Comparison of ENCODE assay signal across 10 mouse cellular contexts in the genomic region with DNA sequence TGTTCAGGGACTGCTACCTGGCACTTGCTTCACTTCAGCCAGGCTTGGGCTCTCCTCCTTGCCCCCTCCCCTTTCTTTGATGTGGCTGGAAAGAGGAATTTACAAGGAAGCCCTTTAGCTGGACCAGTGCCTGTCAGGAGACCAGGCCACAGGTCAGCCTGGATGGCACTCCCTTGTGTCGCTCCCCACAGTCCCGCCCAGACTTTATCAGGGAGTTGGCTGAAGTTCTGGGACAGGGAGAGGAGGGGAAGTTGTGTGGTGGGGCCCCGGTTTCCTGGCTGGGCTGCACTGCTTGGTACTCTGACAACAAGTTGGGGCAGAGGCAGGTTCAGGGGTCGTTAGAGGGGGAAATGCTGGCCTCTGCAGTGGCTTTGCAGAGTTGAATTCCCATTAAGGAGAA. TPM values are rescaled to one million over a fixed set of nuclear protein-coding genes. Genes with fewer than 3 reads are reported as not detected.
DNase-seq lines count a peak whose midpoint lies in the region; ATAC-seq lines count a peak whose summit lies in the region.
"Had no signal": no experiment of that assay in that cellular context is flagged by ENCODE, and none has a peak within 500 bp of the region (broad histone marks: within the 10 kb centered on the region; RNA-seq: fewer than 3 reads in every experiment).

No protein-coding gene starts in this region.

- peak; percentile 28 for DNase-seq in gastrocnemius, postnatal 25 days
- no peak for DNase-seq in gastrocnemius, postnatal 10 days
- DNase-seq in heart, adult 9 months (ENCODE audit: low spot score in 2 of 2) = peak; percentile 38 to 52
- DNase-seq in kidney, postnatal 10 days = peak; percentile 61
- DNase-seq in retina, embryonic 14.5 days (ENCODE audit: low spot score) = no peak
- DNase-seq in c-Kit-positive CD71-positive TER-119-positive erythroid progenitor cells, embryonic 14.5 days (ENCODE audit: low spot score) = no peak

- peak; percentile 67 for ATAC-seq in megakaryocyte progenitor cell, adult 5-6 weeks (replicated peaks; ENCODE audit: poor library complexity)
- no peak for ATAC-seq in cerebellum, adult (ENCODE audit: insufficient number of reproducible peaks, low FRiP score, low TSS enrichment)
- ATAC-seq: forebrain, embryonic 16.5 days had no signal

RNA-seq across cellular contexts. Expression of a gene that starts 8.3 kb away (rescaled TPM):
- total RNA-seq in gastrocnemius, postnatal 25 days (2021) = 1 to 10 TPM; 2.5 to 4.5 TPM
- 1 to 10 TPM; 3.7 to 4.6 TPM for total RNA-seq in gastrocnemius, postnatal 10 days (2021)
- total RNA-seq in megakaryocyte progenitor cell, adult 5-6 weeks (2015) = 4.7 and 7.2 TPM in 2 replicates
- 3.4 and 5.0 TPM in 2 replicates for total RNA-seq in megakaryocyte progenitor cell, adult 5-6 weeks (2017)

RNA-seq across cellular contexts. Expression of a gene that starts 17.1 kb away (rescaled TPM):
- not detected for total RNA-seq in gastrocnemius, postnatal 25 days (2021)
- total RNA-seq in gastrocnemius, postnatal 10 days (2021) = under 1 TPM in 1 of 2 experiments, not detected in 1; 0.29 TPM
- total RNA-seq in megakaryocyte progenitor cell, adult 5-6 weeks (2015) = 30.8 and 38.7 TPM in 2 replicates
- total RNA-seq in megakaryocyte progenitor cell, adult 5-6 weeks (2017) = 77.0 and 80.6 TPM in 2 replicates
- total RNA-seq: layer of hippocampus, postnatal 25 days had no signal

RNA-seq across cellular contexts. Expression of a gene that starts 18.3 kb away (rescaled TPM):
- 10 to 100 TPM; 20.2 to 24.3 TPM for total RNA-seq in gastrocnemius, postnatal 25 days (2021)
- total RNA-seq in gastrocnemius, postnatal 10 days (2021) = 10 to 100 TPM; 21.1 to 29.7 TPM
- total RNA-seq in megakaryocyte progenitor cell, adult 5-6 weeks (2015) = 68.8 and 73.2 TPM in 2 replicates
- 25.2 and 49.7 TPM in 2 replicates for total RNA-seq in megakaryocyte progenitor cell, adult 5-6 weeks (2017)

RNA-seq across cellular contexts. Expression of a gene that starts 25.3 kb away (rescaled TPM):
- total RNA-seq in gastrocnemius, postnatal 25 days (2021) = not detected
- total RNA-seq in gastrocnemius, postnatal 10 days (2021) = not detected
- 0.15 and 0.30 TPM in 2 replicates for total RNA-seq in megakaryocyte progenitor cell, adult 5-6 weeks (2015)
- 0.20 and 0.21 TPM in 2 replicates for total RNA-seq in megakaryocyte progenitor cell, adult 5-6 weeks (2017)

RNA-seq across cellular contexts. Expression of a gene that starts 45.6 kb away (rescaled TPM):
- total RNA-seq in gastrocnemius, postnatal 25 days (2021) = under 1 TPM; 0.32 to 0.59 TPM
- under 1 TPM; 0.75 to 0.81 TPM for total RNA-seq in gastrocnemius, postnatal 10 days (2021)
- total RNA-seq in megakaryocyte progenitor cell, adult 5-6 weeks (2015) = not detected in 2 replicates
- 0.14 TPM in 1 of 2 replicates, not detected in the other for total RNA-seq in megakaryocyte progenitor cell, adult 5-6 weeks (2017)

Comparison
In these comparisons a context has a peak if more than half of its experiments do, and no peak if none do; other contexts are left out.
1. DNase-seq: peak in gastrocnemius, postnatal 25 days (single experiment), heart, adult 9 months (2 of 2) and kidney, postnatal 10 days (single experiment); none in gastrocnemius, postnatal 10 days (single experiment), retina, embryonic 14.5 days (single experiment) and c-Kit-positive CD71-positive TER-119-positive erythroid progenitor cells, embryonic 14.5 days (single experiment).
2. RNA of a gene that starts 17.1 kb away (total RNA-seq): 30.8 to 80.6 TPM in megakaryocyte progenitor cell, adult 5-6 weeks; 0.29 TPM in gastrocnemius, postnatal 10 days and not detected in gastrocnemius, postnatal 25 days; every median in the first group is over 10 times any median in the second.